Mouse (Mus musculus) spleen, adult 2 months (tissue): Measurements from ENCODE around the gene Spg20.

Experiments
- CTCF ChIP-seq: fragments of 200-500 bp; IDR thresholded peaks from 2 replicates; pipeline ENCODE4 v1.5.1; 2011; ENCODE audit warnings: mild to moderate bottlenecking, inconsistent platforms; ENCODE audit not compliant: insufficient read depth, insufficient read length, insufficient replicate concordance; ENCODE audit errors: extremely low read depth
- POLR2A ChIP-seq: fragments of 200-500 bp; IDR thresholded peaks from 2 replicates; pipeline ENCODE4 v1.6.1; 2011; ENCODE audit warnings: low read depth, low read length, inconsistent platforms

GRCm38 (mm10) chr3:55093161-55093560 is 18.7 kb upstream of the Spg20 start:
- TF ChIP-seq POLR2A (no peak), CTCF (no peak)
